Mouse (Mus musculus) megakaryocyte, embryonic 14.5 days (primary cell): ENCODE results near the gene Ilf2. TPM values are rescaled to one million over a fixed set of nuclear protein-coding genes. Genes with fewer than 3 reads are reported as not detected.

Experiments
- H3K27me3 ChIP-seq: replicated peaks from 2 replicates; pipeline ENCODE3; 2012; ENCODE audit warnings: inconsistent platforms
- H3K36me3 ChIP-seq: replicated peaks from 2 replicates; pipeline ENCODE3; 2012; ENCODE audit warnings: low read length, inconsistent platforms, mixed read lengths
- H3K4me1 ChIP-seq: 2 replicates; pipeline ENCODE4 v1.6.1; 2012; ENCODE audit warnings: inconsistent platforms
- H3K4me3 ChIP-seq: replicated peaks from 2 replicates; pipeline ENCODE3; 2012; ENCODE audit warnings: moderate library complexity, mild to moderate bottlenecking, inconsistent platforms
- H3K9me3 ChIP-seq: 2 replicates; pipeline ENCODE4 v1.6.1; 2012; ENCODE audit warnings: inconsistent platforms
- FLI1 ChIP-seq: IDR thresholded peaks from 2 replicates; pipeline ENCODE4 v1.6.1; 2012; ENCODE audit warnings: low read length, inconsistent platforms, mixed read lengths
- GATA1 ChIP-seq: IDR thresholded peaks from 3 replicates; pipeline ENCODE4 v1.6.1; 2012; ENCODE audit warnings: mixed read lengths, low read length, inconsistent platforms, borderline replicate concordance
- polyA plus RNA-seq: library from polyadenylated mRNA; stranded (reverse); fragments of >175 nt; gene quantifications from 2 replicates; pipeline ENCODE4 v1.2.3, GENCODE M21; 2012; ENCODE audit warnings: low replicate concordance; ENCODE audit not compliant: insufficient read depth

The Ilf2 gene
- polyA plus RNA-seq, 1 experiment = 10.5 TPM

DNA sequence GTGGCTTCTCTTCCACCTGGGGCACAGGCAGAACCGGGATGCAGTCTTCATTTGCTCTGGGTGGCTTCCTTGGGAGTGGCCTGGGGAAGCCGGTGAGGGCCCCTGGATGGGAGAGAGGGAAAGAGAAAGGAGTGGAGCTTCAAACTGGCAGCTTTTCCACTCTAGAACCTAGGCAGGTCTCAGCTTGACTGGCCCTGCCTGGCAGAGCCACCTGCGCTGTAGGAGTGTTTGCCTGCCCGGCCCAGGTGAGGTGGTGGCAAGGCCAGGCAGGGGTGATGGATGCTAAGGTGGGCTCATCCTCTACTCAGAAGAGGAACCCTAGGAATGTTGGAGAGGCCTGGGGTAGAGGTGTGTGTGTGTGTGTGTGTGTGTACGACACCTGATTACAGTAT, 62.0 kb downstream of the Ilf2 start:
- H3K27me3 ChIP-seq = peaks cover 50% of the 10 kb centered on the region
- no peaks in the 10 kb centered on the region for H3K9me3 ChIP-seq
- TF ChIP-seq GATA1 (no peak), FLI1 (no peak)
- no peaks in the 10 kb centered on the region for H3K4me1 ChIP-seq
- no peak overlapping the region for H3K4me3 ChIP-seq
- H3K36me3 ChIP-seq = no peaks in the 10 kb centered on the region

Other genes with a start within 250 kb of the Ilf2 start
- gene Jtb, start 244.5 kb upstream of the Ilf2 start, polyA plus RNA-seq = 132 and 150 TPM in 2 replicates
- gene Creb3l4, start 232.6 kb upstream of the Ilf2 start, polyA plus RNA-seq = 0.07 TPM in 1 of 2 replicates, not detected in the other
- gene Slc39a1, start 228.0 kb upstream of the Ilf2 start, polyA plus RNA-seq = 14.4 and 22.8 TPM in 2 replicates
- 53.7 and 79.0 TPM in 2 replicates for gene Crtc2, start 222.0 kb upstream of the Ilf2 start, polyA plus RNA-seq
- gene Dennd4b, start 210.9 kb upstream of the Ilf2 start, polyA plus RNA-seq = 41.0 and 105 TPM in 2 replicates
- gene Gatad2b, start 182.9 kb upstream of the Ilf2 start, polyA plus RNA-seq = 2.8 and 3.2 TPM in 2 replicates
- 2.3 and 3.1 TPM in 2 replicates for gene Slc27a3, start 86.2 kb upstream of the Ilf2 start, polyA plus RNA-seq
- 15.5 and 21.9 TPM in 2 replicates for gene Ints3, start 42.5 kb upstream of the Ilf2 start, polyA plus RNA-seq
- gene Npr1, start 10.3 kb upstream of the Ilf2 start, polyA plus RNA-seq = 2.6 TPM in 1 of 2 replicates, not detected in the other
- 3.0 and 5.3 TPM in 2 replicates for gene Snapin, start 14.9 kb downstream of the Ilf2 start, polyA plus RNA-seq
- gene Chtop, start 33.4 kb downstream of the Ilf2 start, polyA plus RNA-seq = 33.3 and 68.8 TPM in 2 replicates
- 9.9 and 105 TPM in 2 replicates for gene S100a1, start 38.3 kb downstream of the Ilf2 start, polyA plus RNA-seq
- 3.7 and 30.3 TPM in 2 replicates for gene S100a13, start 38.3 kb downstream of the Ilf2 start, polyA plus RNA-seq
- 0.10 TPM in 1 of 2 replicates, not detected in the other for gene S100a14, start 50.7 kb downstream of the Ilf2 start, polyA plus RNA-seq
- gene S100a16, start 61.1 kb downstream of the Ilf2 start, polyA plus RNA-seq = not detected in 2 replicates
- gene S100a3, start 84.5 kb downstream of the Ilf2 start, polyA plus RNA-seq = not detected in 2 replicates
- not detected in 2 replicates for gene S100a2, start 114.1 kb downstream of the Ilf2 start, polyA plus RNA-seq
- gene Gm42674, start 125.8 kb downstream of the Ilf2 start, polyA plus RNA-seq = not detected in 2 replicates
- gene S100a4, start 127.6 kb downstream of the Ilf2 start, polyA plus RNA-seq = not detected in 2 replicates
- gene S100a5, start 132.4 kb downstream of the Ilf2 start, polyA plus RNA-seq = not detected in 2 replicates
- 1.3 TPM in 1 of 2 replicates, not detected in the other for gene S100a6, start 136.8 kb downstream of the Ilf2 start, polyA plus RNA-seq
- gene S100a7a, start 177.9 kb downstream of the Ilf2 start, polyA plus RNA-seq = not detected in 2 replicates
- 2.9 TPM in 1 of 2 replicates, not detected in the other for gene S100a8, start 192.9 kb downstream of the Ilf2 start, polyA plus RNA-seq
- 33.8 TPM in 1 of 2 replicates, not detected in the other for gene S100a9, start 219.6 kb downstream of the Ilf2 start, polyA plus RNA-seq